Mouse (Mus musculus) neural tube, embryonic 11.5 days (tissue): Measurements from ENCODE around the gene Wdcp. TPM values are rescaled to one million over a fixed set of nuclear protein-coding genes. Genes with fewer than 3 reads are reported as not detected.

Source experiments
- ATAC-seq: fragments of 200-750 bp; cut with Nextera tagmentation; 2 replicates; pipeline ENCODE4 v1.8.0; 2017; ENCODE audit warnings: moderate number of reproducible peaks, mild to moderate bottlenecking, moderate TSS enrichment, moderate library complexity; ENCODE audit not compliant: insufficient read depth, low FRiP score, low TSS enrichment
- DNase-seq: peaks from one replicate; pipeline ENCODE4 v3.0.0-alpha.2; 2015; ENCODE audit warnings: low spot score
- H3K27ac ChIP-seq: fragments of 300-500 bp; sonication (generic); 2 replicates; pipeline ENCODE4 v1.5.1; 2014; ENCODE audit warnings: low read depth, mild to moderate bottlenecking, low read length
- H3K27me3 ChIP-seq: fragments of 300-500 bp; sonication (generic); 2 replicates; pipeline ENCODE4 v1.6.1; 2014; ENCODE audit warnings: mild to moderate bottlenecking, low read length, mixed read lengths; ENCODE audit not compliant: control insufficient read depth, insufficient read depth
- H3K36me3 ChIP-seq: fragments of 300-500 bp; sonication (generic); 2 replicates; pipeline ENCODE4 v1.6.1; 2014; ENCODE audit warnings: mild to moderate bottlenecking, low read length, moderate library complexity, mixed read lengths; ENCODE audit not compliant: control insufficient read depth, insufficient read depth
- H3K4me1 ChIP-seq: fragments of 300-500 bp; sonication (generic); 2 replicates; pipeline ENCODE4 v1.6.1; 2014; ENCODE audit warnings: low read length, mixed read lengths; ENCODE audit not compliant: control insufficient read depth, insufficient read depth
- H3K4me2 ChIP-seq: fragments of 300-500 bp; sonication (generic); 2 replicates; pipeline ENCODE4 v1.6.1; 2014; ENCODE audit warnings: low read depth, mild to moderate bottlenecking, moderate library complexity
- H3K4me3 ChIP-seq: fragments of 300-500 bp; sonication (generic); 2 replicates; pipeline ENCODE4 v1.5.1; 2014; ENCODE audit warnings: low read depth, low read length
- H3K9ac ChIP-seq: fragments of 300-500 bp; sonication (generic); 2 replicates; pipeline ENCODE4 v1.6.1; 2014; ENCODE audit warnings: mild to moderate bottlenecking, low read length
- H3K9me3 ChIP-seq: fragments of 300-500 bp; sonication (generic); 2 replicates; pipeline ENCODE4 v1.6.1; 2016; ENCODE audit warnings: low read length; ENCODE audit not compliant: control insufficient read depth
- WGBS: fragments of 180-500 bp; shearing (Covaris S2); extraction: QIAGEN DNeasy Blood & Tissue Kit; methylation state at CpG from one replicate; pipeline ENCODE4 v1.1.7; 2014; 5-methylcytosine and 5-hydroxymethylcytosine counted together
- polyA plus RNA-seq: library from polyadenylated mRNA; unstranded; fragments of >200 nt; fragmentation: Nextera tagmentation; extraction: Ambion mirVana; gene quantifications from 2 replicates; pipeline ENCODE4 v1.2.1, GENCODE M21; 2014

The Wdcp gene
- polyA plus RNA-seq, 1 experiment from 2014 or later: 17.5 TPM

GRCm38 (mm10) chr12:4827256-4827655, 15.8 kb upstream of the Wdcp start:
- no peak for ATAC-seq

GRCm38 (mm10) chr12:4836959-4837358, 6.1 kb upstream of the Wdcp start:
- no peak overlapping the region for H3K4me2 ChIP-seq
- H3K9me3 ChIP-seq: no peaks in the 10 kb centered on the region
- no peak overlapping the region for H3K4me3 ChIP-seq
- ATAC-seq (no peak), DNase-seq (no peak)
- WGBS: 37% methylated on average over 4 of the region's 4 CpGs
- H3K4me1 ChIP-seq: peaks cover 5% of the 10 kb centered on the region; the same call in 1 of the 2 replicates
- H3K27me3 ChIP-seq: 0 out of 2 replicates have a peak, but pooled peaks cover under 1% of the 10 kb centered on the region
- no peak overlapping the region for H3K27ac ChIP-seq
- peaks cover 2% of the 10 kb centered on the region; the same call in 1 of the 2 replicates for H3K36me3 ChIP-seq
- H3K9ac ChIP-seq: no peak overlapping the region

More at GRCm38 (mm10) chr12:4827256-4827655, 15.8 kb upstream of the Wdcp start:
- Histone ChIP-seq H3K9ac (no peak overlapping the region), H3K4me1 (no peaks in the 10 kb centered on the region), H3K4me2 (no peak overlapping the region), H3K9me3 (no peaks in the 10 kb centered on the region), H3K4me3 (no peak overlapping the region), H3K27ac (no peak overlapping the region), H3K27me3 (no peaks in the 10 kb centered on the region), H3K36me3 (peaks cover 10% of the 10 kb centered on the region)
- no peak for DNase-seq
- WGBS: 74% methylated on average over 3 of the region's 3 CpGs

GRCm38 (mm10) chr12:4840010-4840409, 3.1 kb upstream of the Wdcp start:
- no peak overlapping the region for H3K9ac ChIP-seq
- no peak overlapping the region for H3K4me2 ChIP-seq

GRCm38 (mm10) chr12:4840741-4841140, 2.4 kb upstream of the Wdcp start:
- no peak for DNase-seq
- H3K9me3 ChIP-seq: no peaks in the 10 kb centered on the region
- ATAC-seq: no peak
- WGBS: 3% methylated on average over 11 of the region's 11 CpGs
- H3K4me3 ChIP-seq: peak overlapping the region; percentile 60
- no peaks in the 10 kb centered on the region for H3K36me3 ChIP-seq
- peak overlapping the region; percentile 83 for H3K4me2 ChIP-seq
- peaks cover 10% of the 10 kb centered on the region for H3K4me1 ChIP-seq
- H3K9ac ChIP-seq: peak overlapping the region; percentile 67
- H3K27me3 ChIP-seq: peaks cover 5% of the 10 kb centered on the region; the same call in 1 of the 2 replicates
- H3K27ac ChIP-seq: no peak overlapping the region

More at GRCm38 (mm10) chr12:4840010-4840409, 3.1 kb upstream of the Wdcp start:
- DNase-seq: no peak
- H3K27ac ChIP-seq: no peak overlapping the region
- WGBS: 59% methylated on average over 6 of the region's 6 CpGs
- peak overlapping the region; percentile 60; the same call in 1 of the 2 replicates for H3K4me3 ChIP-seq
- H3K9me3 ChIP-seq: no peaks in the 10 kb centered on the region
- no peak for ATAC-seq
- peaks cover 5% of the 10 kb centered on the region; the same call in 1 of the 2 replicates for H3K27me3 ChIP-seq
- no peaks in the 10 kb centered on the region for H3K36me3 ChIP-seq
- peaks cover 10% of the 10 kb centered on the region for H3K4me1 ChIP-seq

GRCm38 (mm10) chr12:4841392-4841887, 1.7 kb upstream of the Wdcp start, which contains the start of gene Fkbp1b:
Fkbp1b (minus strand) TSS chr12:4841591.
- H3K4me2 ChIP-seq: peak within 1 kb of the TSS; percentile 83
- H3K4me3 ChIP-seq: peak within 1 kb of the TSS; percentile 60
- H3K9ac ChIP-seq: peak within 1 kb of the TSS; percentile 67
- H3K9me3 ChIP-seq: no peaks in the 10 kb centered on the region
- DNase-seq: peak; percentile 76
- peaks cover 10% of the 10 kb centered on the region for H3K4me1 ChIP-seq
- no peak within 1 kb of the TSS for H3K27ac ChIP-seq
- WGBS: under 1% methylated on average over 29 of the region's 37 CpGs
- peak; percentile 70 for ATAC-seq
- no peaks in the 10 kb centered on the region for H3K36me3 ChIP-seq
- peaks cover 5% of the 10 kb centered on the region; the same call in 1 of the 2 replicates for H3K27me3 ChIP-seq

- no peak for DNase-seq
- peaks cover 10% of the 10 kb centered on the region for H3K4me1 ChIP-seq
- peaks cover 5% of the 10 kb centered on the region; the same call in 1 of the 2 replicates for H3K27me3 ChIP-seq
- 87% methylated on average over 8 of the region's 8 CpGs for WGBS
- no peaks in the 10 kb centered on the region for H3K36me3 ChIP-seq
- H3K9ac ChIP-seq: no peak overlapping the region
- peak overlapping the region; percentile 54; the same call in 1 of the 2 replicates for H3K4me3 ChIP-seq
- H3K4me2 ChIP-seq: no peak overlapping the region
- H3K27ac ChIP-seq: no peak overlapping the region
- H3K9me3 ChIP-seq: no peaks in the 10 kb centered on the region
- ATAC-seq: no peak
These were observed 647 bp upstream of the Wdcp start for GRCm38 (mm10) chr12:4842456-4842855.

- Histone ChIP-seq H3K9me3 (no peaks in the 10 kb centered on the region), H3K4me2 (peak overlapping the region; percentile 63), H3K27ac (no peak overlapping the region), H3K27me3 (peaks cover 5% of the 10 kb centered on the region; the same call in 1 of the 2 replicates), H3K36me3 (no peaks in the 10 kb centered on the region), H3K9ac (peak overlapping the region; percentile 35), H3K4me3 (peak overlapping the region; percentile 54), H3K4me1 (peaks cover 10% of the 10 kb centered on the region)
- under 1% methylated on average over 12 of the region's 12 CpGs for WGBS
- no peak for ATAC-seq
- peak; percentile 31 for DNase-seq
These were observed 638 bp downstream of the Wdcp start for GRCm38 (mm10) chr12:4843741-4844140.

- 96% methylated on average over 5 of the region's 5 CpGs for WGBS
- ATAC-seq: no peak
- no peak for DNase-seq
- peaks cover 6% of the 10 kb centered on the region; the same call in 1 of the 2 replicates for H3K4me1 ChIP-seq
- no peak overlapping the region for H3K27ac ChIP-seq
- H3K36me3 ChIP-seq: 0 out of 2 replicates have a peak, but pooled peaks cover 2% of the 10 kb centered on the region
- H3K27me3 ChIP-seq: no peaks in the 10 kb centered on the region
- no peak overlapping the region for H3K4me2 ChIP-seq
- H3K9me3 ChIP-seq: no peaks in the 10 kb centered on the region
- H3K9ac ChIP-seq: no peak overlapping the region
- H3K4me3 ChIP-seq: no peak overlapping the region
These were observed 13.1 kb downstream of the Wdcp start for GRCm38 (mm10) chr12:4856160-4856559.

GRCm38 (mm10) chr12:4856834-4857233, 13.7 kb downstream of the Wdcp start:
- WGBS: 97% methylated on average over 2 of the region's 2 CpGs
- peaks cover 6% of the 10 kb centered on the region; the same call in 1 of the 2 replicates for H3K4me1 ChIP-seq
- DNase-seq: no peak
- H3K4me3 ChIP-seq: no peak overlapping the region
- no peak overlapping the region for H3K4me2 ChIP-seq
- ATAC-seq: no peak
- no peaks in the 10 kb centered on the region for H3K9me3 ChIP-seq
- H3K36me3 ChIP-seq: 0 out of 2 replicates have a peak, but pooled peaks cover 2% of the 10 kb centered on the region
- H3K27me3 ChIP-seq: no peaks in the 10 kb centered on the region
- no peak overlapping the region for H3K9ac ChIP-seq
- no peak overlapping the region for H3K27ac ChIP-seq
